Mouse (Mus musculus): ENCODE measurements around the gene Cybrd1. TPM values are rescaled to one million over a fixed set of nuclear protein-coding genes. Genes with fewer than 3 reads are reported as not detected.

The Cybrd1 gene
- 1.5 and 1.8 TPM in 2 replicates for polyA plus RNA-seq (2015; fragmentation: Nextera tagmentation; extraction: Ambion mirVana)

- 1% methylated on average over 60 of the region's 60 CpGs for WGBS
- H3K36me3 ChIP-seq: no peaks in the 10 kb centered on the region
- peak within 1 kb of the TSS; percentile 91 for H3K4me2 ChIP-seq
- H3K27ac ChIP-seq: no peak within 1 kb of the TSS
- H3K27me3 ChIP-seq: peaks cover 8% of the 10 kb centered on the region; the same call in 1 of the 2 replicates
- ATAC-seq (replicated peaks; ENCODE audit: low FRiP score): peak; percentile 60
- peak within 1 kb of the TSS; percentile 33 for H3K9ac ChIP-seq
- peak within 1 kb of the TSS; percentile 49 for H3K4me3 ChIP-seq (replicated peaks)
- peaks cover 14% of the 10 kb centered on the region for H3K4me1 ChIP-seq
- no peaks in the 10 kb centered on the region for H3K9me3 ChIP-seq (replicated peaks)
Measured at GRCm38 (mm10) chr2:71117797-71118708, at the start of gene Cybrd1. Gene Cybrd1, plus strand, starts transcription at chr2:71117923.

GRCm38 (mm10) chr2:71071601-71072000 lies 46.1 kb upstream of the Cybrd1 start:
- Histone ChIP-seq H3K4me2 (no peak overlapping the region), H3K4me1 (no peaks in the 10 kb centered on the region), H3K4me3 (replicated peaks) (no peak overlapping the region), H3K36me3 (peaks cover 12% of the 10 kb centered on the region), H3K27me3 (no peaks in the 10 kb centered on the region), H3K27ac (no peak overlapping the region), H3K9me3 (replicated peaks) (no peaks in the 10 kb centered on the region), H3K9ac (no peak overlapping the region)
- ATAC-seq (replicated peaks; ENCODE audit: low FRiP score): no peak
- WGBS: 94% methylated on average over 4 of the region's 4 CpGs

GRCm38 (mm10) chr2:71073330-71073729 lies 44.4 kb upstream of the Cybrd1 start:
- Histone ChIP-seq H3K27ac (no peak overlapping the region), H3K27me3 (no peaks in the 10 kb centered on the region), H3K4me3 (replicated peaks) (no peak overlapping the region), H3K36me3 (peaks cover 12% of the 10 kb centered on the region), H3K9ac (no peak overlapping the region), H3K4me1 (no peaks in the 10 kb centered on the region), H3K9me3 (replicated peaks) (no peaks in the 10 kb centered on the region), H3K4me2 (no peak overlapping the region)
- no peak for ATAC-seq (replicated peaks; ENCODE audit: low FRiP score)
- 87% methylated on average over 3 of the region's 3 CpGs for WGBS

- H3K4me1 ChIP-seq: no peaks in the 10 kb centered on the region
- 85% methylated on average over 3 of the region's 3 CpGs for WGBS
- no peak overlapping the region for H3K4me3 ChIP-seq (replicated peaks)
- no peaks in the 10 kb centered on the region for H3K9me3 ChIP-seq (replicated peaks)
- no peak overlapping the region for H3K4me2 ChIP-seq
- no peak overlapping the region for H3K9ac ChIP-seq
- peaks cover 12% of the 10 kb centered on the region for H3K36me3 ChIP-seq
- no peak overlapping the region for H3K27ac ChIP-seq
- H3K27me3 ChIP-seq: no peaks in the 10 kb centered on the region
- no peak for ATAC-seq (replicated peaks; ENCODE audit: low FRiP score)
Measured at GRCm38 (mm10) chr2:71073828-71074227, 43.9 kb upstream of the Cybrd1 start.

GRCm38 (mm10) chr2:71082416-71082815 lies 35.3 kb upstream of the Cybrd1 start:
- WGBS: 95% methylated on average over 7 of the region's 7 CpGs
- no peaks in the 10 kb centered on the region for H3K27me3 ChIP-seq
- H3K27ac ChIP-seq: no peak overlapping the region
- no peaks in the 10 kb centered on the region for H3K4me1 ChIP-seq
- H3K4me2 ChIP-seq: no peak overlapping the region
- H3K36me3 ChIP-seq: peaks cover 44% of the 10 kb centered on the region
- no peak for ATAC-seq (replicated peaks; ENCODE audit: low FRiP score)
- H3K4me3 ChIP-seq (replicated peaks): no peak overlapping the region
- H3K9me3 ChIP-seq (replicated peaks): no peaks in the 10 kb centered on the region
- no peak overlapping the region for H3K9ac ChIP-seq

- ATAC-seq (replicated peaks; ENCODE audit: low FRiP score): no peak
- H3K27ac ChIP-seq: no peak overlapping the region
Measured at GRCm38 (mm10) chr2:71083454-71084193, 34.1 kb upstream of the Cybrd1 start.

GRCm38 (mm10) chr2:71089766-71090165 lies 28.0 kb upstream of the Cybrd1 start:
- Histone ChIP-seq H3K9ac (no peak overlapping the region), H3K4me2 (no peak overlapping the region), H3K4me1 (no peaks in the 10 kb centered on the region), H3K27me3 (no peaks in the 10 kb centered on the region), H3K4me3 (replicated peaks) (no peak overlapping the region), H3K9me3 (replicated peaks) (no peaks in the 10 kb centered on the region), H3K27ac (no peak overlapping the region), H3K36me3 (peaks cover 47% of the 10 kb centered on the region)
- 53% methylated on average over 3 of the region's 3 CpGs for WGBS
- no peak for ATAC-seq (replicated peaks; ENCODE audit: low FRiP score)

More at GRCm38 (mm10) chr2:71083454-71084193, 34.1 kb upstream of the Cybrd1 start:
- WGBS: 90% methylated on average over 6 of the region's 6 CpGs
- no peaks in the 10 kb centered on the region for H3K4me1 ChIP-seq
- no peaks in the 10 kb centered on the region for H3K9me3 ChIP-seq (replicated peaks)
- no peak overlapping the region for H3K4me2 ChIP-seq
- no peaks in the 10 kb centered on the region for H3K27me3 ChIP-seq
- no peak overlapping the region for H3K4me3 ChIP-seq (replicated peaks)
- H3K36me3 ChIP-seq: peaks cover 56% of the 10 kb centered on the region
- H3K9ac ChIP-seq: no peak overlapping the region

- 90% methylated on average over 4 of the region's 4 CpGs for WGBS
Measured at GRCm38 (mm10) chr2:71090660-71091445, 26.9 kb upstream of the Cybrd1 start.

GRCm38 (mm10) chr2:71096170-71096569 lies 21.6 kb upstream of the Cybrd1 start:
- no peak overlapping the region for H3K4me2 ChIP-seq
- 72% methylated on average over 7 of the region's 7 CpGs for WGBS
- H3K27me3 ChIP-seq: no peaks in the 10 kb centered on the region
- ATAC-seq (replicated peaks; ENCODE audit: low FRiP score): no peak
- peaks cover 20% of the 10 kb centered on the region for H3K36me3 ChIP-seq
- H3K9me3 ChIP-seq (replicated peaks): no peaks in the 10 kb centered on the region
- no peak overlapping the region for H3K9ac ChIP-seq
- no peak overlapping the region for H3K4me3 ChIP-seq (replicated peaks)
- no peak overlapping the region for H3K27ac ChIP-seq
- no peaks in the 10 kb centered on the region for H3K4me1 ChIP-seq

More at GRCm38 (mm10) chr2:71090660-71091445, 26.9 kb upstream of the Cybrd1 start:
- no peak overlapping the region for H3K4me3 ChIP-seq (replicated peaks)
- no peak for ATAC-seq (replicated peaks; ENCODE audit: low FRiP score)
- H3K27ac ChIP-seq: no peak overlapping the region
- H3K4me1 ChIP-seq: no peaks in the 10 kb centered on the region
- H3K9ac ChIP-seq: no peak overlapping the region
- no peaks in the 10 kb centered on the region for H3K9me3 ChIP-seq (replicated peaks)
- H3K27me3 ChIP-seq: no peaks in the 10 kb centered on the region
- H3K36me3 ChIP-seq: peaks cover 47% of the 10 kb centered on the region
- H3K4me2 ChIP-seq: no peak overlapping the region

GRCm38 (mm10) chr2:71102621-71103291 lies 15.0 kb upstream of the Cybrd1 start:
- no peaks in the 10 kb centered on the region for H3K9me3 ChIP-seq (replicated peaks)
- H3K27ac ChIP-seq: no peak overlapping the region
- no peak for ATAC-seq (replicated peaks; ENCODE audit: low FRiP score)
- H3K4me3 ChIP-seq (replicated peaks): no peak overlapping the region
- peaks cover 8% of the 10 kb centered on the region for H3K36me3 ChIP-seq
- no peak overlapping the region for H3K4me2 ChIP-seq
- 75% methylated on average over 10 of the region's 10 CpGs for WGBS
- H3K27me3 ChIP-seq: no peaks in the 10 kb centered on the region
- H3K9ac ChIP-seq: no peak overlapping the region
- no peaks in the 10 kb centered on the region; the same call in 1 of the 2 replicates for H3K4me1 ChIP-seq

GRCm38 (mm10) chr2:71103292-71103680 lies 14.4 kb upstream of the Cybrd1 start:
- H3K27ac ChIP-seq: no peak overlapping the region
- WGBS: 88% methylated on average over 4 of the region's 4 CpGs
- no peak overlapping the region for H3K4me2 ChIP-seq
- H3K36me3 ChIP-seq: peaks cover 8% of the 10 kb centered on the region
- H3K27me3 ChIP-seq: no peaks in the 10 kb centered on the region
- H3K4me3 ChIP-seq (replicated peaks): no peak overlapping the region
- H3K9ac ChIP-seq: no peak overlapping the region
- no peak for ATAC-seq (replicated peaks; ENCODE audit: low FRiP score)
- no peaks in the 10 kb centered on the region; the same call in 1 of the 2 replicates for H3K4me1 ChIP-seq
- H3K9me3 ChIP-seq (replicated peaks): no peaks in the 10 kb centered on the region

Measured in kidney, embryonic 15.5 days (tissue).